Mouse (Mus musculus) layer of hippocampus, adult 11-12 months (tissue): ENCODE measurements at regions not wholly inside any gene's neighbourhood (a gene's known extent, or its start where the extent isn't known, plus 50 kb on each side); places are given as distances from the start of the nearest gene placed in this dataset.

Experiments used
- DNase-seq: peaks from one replicate; pipeline ENCODE4 v3.0.0; 2022; ENCODE audit warnings: low spot score

DNA sequence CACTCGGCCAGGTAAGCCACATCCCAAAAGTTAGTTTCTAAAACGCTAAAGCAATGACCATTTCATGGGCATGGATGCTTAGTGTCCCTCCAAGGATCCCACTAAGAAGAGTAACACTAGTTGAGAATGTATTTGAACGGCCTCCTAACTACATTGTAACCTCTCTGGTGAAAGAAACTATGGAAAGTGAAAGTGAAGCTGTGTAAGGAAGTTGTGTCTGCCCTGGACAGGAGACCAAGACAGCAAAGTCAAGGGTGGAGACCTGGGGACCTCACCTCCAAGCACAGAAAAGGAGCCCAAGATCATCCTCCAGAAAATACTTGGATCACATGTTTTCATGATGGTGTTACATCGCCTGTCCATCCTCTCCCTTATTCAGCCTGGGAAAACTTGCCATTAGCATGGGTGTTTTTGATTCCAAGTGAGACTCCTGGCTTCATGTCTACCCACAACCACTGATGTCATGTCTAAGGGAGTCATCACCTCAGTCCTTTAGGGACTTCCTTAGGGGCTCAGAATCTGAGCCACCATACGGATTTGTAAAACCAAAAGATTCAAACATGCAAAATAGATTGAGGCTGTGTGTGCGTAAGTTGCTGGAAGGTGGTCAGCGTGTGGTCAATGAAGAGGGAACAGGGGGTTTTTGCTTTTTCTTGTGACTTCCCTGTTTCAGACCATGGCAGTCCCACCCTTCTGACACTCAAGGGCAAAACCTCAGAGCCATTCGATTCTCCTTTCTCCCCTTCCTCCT, 62.4 kb upstream of the 1700016C15Rik start:
- DNase-seq, result no peak

DNA sequence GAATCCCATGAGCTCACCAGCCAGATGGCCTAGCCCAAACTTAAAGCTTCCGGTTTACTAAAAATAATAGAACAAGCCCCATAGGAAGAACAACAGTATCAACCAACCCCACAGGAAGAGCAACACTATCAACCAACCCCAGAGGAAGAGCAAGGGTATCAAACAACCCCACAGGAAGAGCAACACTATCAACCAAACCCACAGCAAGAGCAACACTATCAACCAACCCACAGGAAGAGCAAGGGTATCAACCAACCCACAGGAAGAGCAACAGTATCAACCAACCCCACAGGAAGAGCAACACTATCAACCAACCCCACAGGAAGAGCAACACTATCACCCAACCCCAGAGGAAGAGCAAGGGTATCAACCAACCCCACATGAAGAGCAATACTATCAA, 59.0 kb upstream of the 1700016C15Rik start:
- no peak for DNase-seq

DNA sequence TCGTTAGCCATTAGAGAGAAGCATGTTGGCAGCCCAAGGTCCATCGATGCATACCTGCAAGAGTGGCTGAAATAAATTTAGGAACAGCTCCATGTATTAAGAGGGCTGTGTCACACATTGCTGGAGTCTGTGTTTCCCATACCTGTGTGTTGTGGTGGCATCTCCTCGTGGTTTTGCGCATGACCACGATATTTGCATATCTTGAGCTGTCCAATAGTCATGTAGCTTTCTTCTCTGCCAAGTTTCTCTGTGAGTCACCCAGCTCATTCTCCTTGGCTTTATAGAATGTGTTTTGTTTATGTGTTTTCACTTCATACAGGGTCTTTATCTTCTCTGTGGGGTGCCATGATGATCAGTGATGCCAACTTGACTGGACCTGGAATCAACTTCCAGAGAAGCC, 53.0 kb upstream of the 1700016C15Rik start:
- DNase-seq, result no peak

DNA sequence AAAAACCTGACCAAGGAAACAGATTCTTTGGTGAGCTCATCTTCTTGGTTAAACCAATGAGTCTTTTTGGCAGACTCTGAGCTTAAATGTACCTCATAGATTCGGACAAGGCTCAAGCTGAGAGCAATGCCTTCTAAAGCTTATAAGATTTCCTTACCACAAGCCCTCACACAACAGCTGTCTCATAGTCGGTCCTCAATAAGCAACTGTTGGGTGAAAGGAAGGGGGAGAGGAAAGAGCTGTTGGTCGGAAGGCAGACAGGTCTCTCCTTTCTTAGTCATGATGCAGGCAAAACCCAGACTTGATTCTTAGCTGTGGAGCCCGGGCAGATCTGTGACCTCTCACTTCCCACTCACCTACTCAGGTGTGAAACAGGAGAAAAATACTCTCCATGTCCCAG, 50.8 kb upstream of the 1700016C15Rik start:
- DNase-seq, result no peak
